Mouse (Mus musculus): Measurements from ENCODE around the gene Nt5c1a. TPM values are rescaled to one million over a fixed set of nuclear protein-coding genes. Genes with fewer than 3 reads are reported as not detected.

The Nt5c1a gene
- polyA plus RNA-seq, 1 experiment, result not detected

DNA sequence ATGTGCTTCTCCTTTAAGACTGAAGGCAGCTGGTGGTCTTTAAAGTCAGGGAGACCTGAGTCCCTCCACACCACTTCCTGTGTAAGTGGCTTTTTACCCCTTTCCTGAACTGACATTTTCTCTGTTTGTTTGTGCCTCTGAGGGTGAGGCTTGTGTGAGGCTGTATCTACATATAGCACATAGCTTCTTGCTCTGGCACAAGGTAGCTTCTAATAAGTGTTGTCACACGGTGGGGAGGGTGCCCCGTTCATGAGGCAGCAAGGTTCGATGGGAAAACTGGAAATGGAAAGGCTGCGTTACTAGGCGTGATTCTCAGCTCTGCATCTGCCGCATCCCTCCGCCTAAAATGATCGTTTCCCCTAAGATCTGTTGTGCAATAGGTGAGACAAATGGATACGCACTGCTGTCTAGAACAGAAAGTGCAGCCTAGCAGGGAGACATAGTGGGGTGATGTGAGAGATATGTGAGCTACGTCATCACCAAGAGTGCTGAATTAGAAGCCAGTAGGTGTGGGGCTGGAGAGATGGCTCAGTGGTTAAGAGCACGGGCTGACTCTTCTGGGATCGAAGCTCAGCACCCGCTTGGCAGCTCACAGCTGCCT is 35.2 kb downstream of the Nt5c1a start:
- Histone ChIP-seq H3K36me3 (ENCODE audit: control insufficient read depth, insufficient read depth, low read length) (no peaks in the 10 kb centered on the region), H3K4me1 (ENCODE audit: control insufficient read depth, insufficient read depth, insufficient read length, low read length) (peaks cover 6% of the 10 kb centered on the region; the same call in 1 of the 2 replicates), H3K27me3 (ENCODE audit: control insufficient read depth, insufficient read depth, low read length) (peaks cover 14% of the 10 kb centered on the region), H3K27ac (ENCODE audit: insufficient read depth, low read depth, low read length) (peak overlapping the region; percentile 29), H3K4me3 (ENCODE audit: low read depth, low read length) (no peak overlapping the region)
- no peak for TF ChIP-seq POLR2A (IDR thresholded peaks at IDR 0.05; ENCODE audit: low read depth, low read length)
- no peak for TF ChIP-seq CTCF (IDR thresholded peaks at IDR 0.05; ENCODE audit: extremely low read depth, insufficient read length, insufficient replicate concordance, low read depth, low read length)
- WGBS, result 78% methylated on average over 13 of the region's 13 CpGs

GRCm38 (mm10) chr4:123237386-123238266 is 36.3 kb downstream of the Nt5c1a start:
- TF ChIP-seq POLR2A (IDR thresholded peaks at IDR 0.05; ENCODE audit: low read depth, low read length), result no peak
- TF ChIP-seq CTCF (IDR thresholded peaks at IDR 0.05; ENCODE audit: extremely low read depth, insufficient read length, insufficient replicate concordance, low read depth, low read length), result no peak
- 0 out of 2 replicates have a peak overlapping the region, but pooled peaks have one; percentile 10 for H3K27ac ChIP-seq (ENCODE audit: insufficient read depth, low read depth, low read length)
- H3K4me1 ChIP-seq (ENCODE audit: control insufficient read depth, insufficient read depth, insufficient read length, low read length), result peaks cover 6% of the 10 kb centered on the region; the same call in 1 of the 2 replicates
- no peak overlapping the region for H3K4me3 ChIP-seq (ENCODE audit: low read depth, low read length)
- H3K36me3 ChIP-seq (ENCODE audit: control insufficient read depth, insufficient read depth, low read length), result no peaks in the 10 kb centered on the region
- WGBS, result 28% methylated on average over 6 of the region's 6 CpGs
- H3K27me3 ChIP-seq (ENCODE audit: control insufficient read depth, insufficient read depth, low read length), result peaks cover 14% of the 10 kb centered on the region

GRCm38 (mm10) chr4:123239361-123240203 is 38.3 kb downstream of the Nt5c1a start:
- Histone ChIP-seq H3K4me3 (ENCODE audit: low read depth, low read length) (peak overlapping the region; percentile 44), H3K27ac (ENCODE audit: insufficient read depth, low read depth, low read length) (no peak overlapping the region), H3K4me1 (ENCODE audit: control insufficient read depth, insufficient read depth, insufficient read length, low read length) (peaks cover 6% of the 10 kb centered on the region; the same call in 1 of the 2 replicates), H3K27me3 (ENCODE audit: control insufficient read depth, insufficient read depth, low read length) (peaks cover 6% of the 10 kb centered on the region), H3K36me3 (ENCODE audit: control insufficient read depth, insufficient read depth, low read length) (no peaks in the 10 kb centered on the region)
- TF ChIP-seq POLR2A (IDR thresholded peaks at IDR 0.05; ENCODE audit: low read depth, low read length) (no peak), CTCF (IDR thresholded peaks at IDR 0.05; ENCODE audit: extremely low read depth, insufficient read length, insufficient replicate concordance, low read depth, low read length) (no peak)
- WGBS, result 7% methylated on average over 58 of the region's 58 CpGs

GRCm38 (mm10) chr4:123246221-123246620 is 44.9 kb downstream of the Nt5c1a start:
- Histone ChIP-seq H3K27ac (ENCODE audit: insufficient read depth, low read depth, low read length) (no peak overlapping the region), H3K4me1 (ENCODE audit: control insufficient read depth, insufficient read depth, insufficient read length, low read length) (no peaks in the 10 kb centered on the region), H3K36me3 (ENCODE audit: control insufficient read depth, insufficient read depth, low read length) (no peaks in the 10 kb centered on the region), H3K4me3 (ENCODE audit: low read depth, low read length) (no peak overlapping the region), H3K27me3 (ENCODE audit: control insufficient read depth, insufficient read depth, low read length) (no peaks in the 10 kb centered on the region)
- 85% methylated on average over 7 of the region's 7 CpGs for WGBS
- no peak for TF ChIP-seq CTCF (IDR thresholded peaks at IDR 0.05; ENCODE audit: extremely low read depth, insufficient read length, insufficient replicate concordance, low read depth, low read length)
- no peak for TF ChIP-seq POLR2A (IDR thresholded peaks at IDR 0.05; ENCODE audit: low read depth, low read length)

DNA sequence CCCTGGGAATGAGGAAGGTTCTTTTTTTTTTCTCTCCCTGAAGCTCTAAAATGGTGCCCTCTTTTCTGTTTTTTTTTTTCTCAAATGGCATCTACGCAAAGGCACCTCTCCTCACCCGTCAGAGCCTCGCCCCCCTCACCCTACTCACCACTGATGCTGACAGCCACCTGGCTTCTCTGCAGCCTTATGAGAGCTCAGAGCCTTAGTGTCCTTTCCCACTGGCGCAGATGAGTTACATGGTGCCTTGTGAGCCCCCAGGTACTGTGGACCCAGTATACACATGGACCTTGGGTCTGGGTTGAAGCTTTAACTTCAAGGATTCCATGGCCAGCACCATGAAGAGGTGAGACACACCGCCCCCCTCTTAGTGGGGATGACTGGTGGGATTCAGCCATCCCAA is 45.3 kb downstream of the Nt5c1a start:
- 91% methylated on average over 5 of the region's 5 CpGs for WGBS

GRCm38 (mm10) chr4:123247147-123247880 is 46.0 kb downstream of the Nt5c1a start:
- Histone ChIP-seq H3K27ac (ENCODE audit: insufficient read depth, low read depth, low read length) (no peak overlapping the region), H3K27me3 (ENCODE audit: control insufficient read depth, insufficient read depth, low read length) (no peaks in the 10 kb centered on the region), H3K4me3 (ENCODE audit: low read depth, low read length) (no peak overlapping the region), H3K36me3 (ENCODE audit: control insufficient read depth, insufficient read depth, low read length) (no peaks in the 10 kb centered on the region), H3K4me1 (ENCODE audit: control insufficient read depth, insufficient read depth, insufficient read length, low read length) (no peaks in the 10 kb centered on the region)
- TF ChIP-seq POLR2A (IDR thresholded peaks at IDR 0.05; ENCODE audit: low read depth, low read length) (no peak), CTCF (IDR thresholded peaks at IDR 0.05; ENCODE audit: extremely low read depth, insufficient read length, insufficient replicate concordance, low read depth, low read length) (no peak)
- 72% methylated on average over 7 of the region's 7 CpGs for WGBS

More for the DNA sequence above, 45.3 kb downstream of the Nt5c1a start:
- no peak overlapping the region for H3K4me3 ChIP-seq (ENCODE audit: low read depth, low read length)
- no peaks in the 10 kb centered on the region for H3K36me3 ChIP-seq (ENCODE audit: control insufficient read depth, insufficient read depth, low read length)
- TF ChIP-seq POLR2A (IDR thresholded peaks at IDR 0.05; ENCODE audit: low read depth, low read length), result no peak
- H3K27ac ChIP-seq (ENCODE audit: insufficient read depth, low read depth, low read length), result no peak overlapping the region; the same call in 1 of the 2 replicates
- no peaks in the 10 kb centered on the region for H3K27me3 ChIP-seq (ENCODE audit: control insufficient read depth, insufficient read depth, low read length)
- no peaks in the 10 kb centered on the region for H3K4me1 ChIP-seq (ENCODE audit: control insufficient read depth, insufficient read depth, insufficient read length, low read length)

Measured in small intestine, adult 2 months (tissue).